Mouse (Mus musculus): ENCODE data around the gene Srek1.

DNA sequence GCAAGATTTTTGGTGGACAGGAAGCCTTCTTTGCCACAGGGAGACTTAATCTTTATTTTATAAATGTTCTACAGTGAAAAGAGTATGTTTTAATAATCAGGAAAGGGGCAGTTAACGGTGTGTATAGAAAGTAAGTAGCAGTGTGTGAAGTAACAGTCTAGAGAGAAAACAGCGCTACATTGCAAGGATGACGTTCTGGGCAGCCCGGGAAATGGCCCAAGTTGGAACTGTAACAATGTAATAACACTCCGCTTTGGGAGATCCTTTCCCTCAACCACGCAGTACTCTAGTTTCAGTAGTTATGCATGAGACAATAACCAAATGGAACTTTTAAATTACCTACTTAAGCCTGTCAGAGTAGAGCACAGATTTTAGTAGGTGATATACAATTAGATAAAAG is 70.6 kb downstream of the Srek1 start:
- TF ChIP-seq CTCF (IDR thresholded peaks at IDR 0.05; ENCODE audit: borderline replicate concordance, insufficient read depth, low read length): no peak
- no peak for TF ChIP-seq POLR2A (IDR thresholded peaks at IDR 0.05; ENCODE audit: low read depth, low read length)

Measured in embryonic fibroblast, embryonic 13.5 days (primary cell).